Mouse (Mus musculus) brain, embryonic 18.5 days (tissue): ENCODE measurements around the gene Gm49337.

Source experiments
- DNase-seq: peaks from one replicate; pipeline ENCODE4 v3.0.0-alpha.2; 2012; ENCODE audit warnings: low read depth, low spot score

Gm49337 gene

GRCm38 (mm10) chr4:116329256-116329655 lies 156.1 kb downstream of the Gm49337 start:
- DNase-seq = no peak

- no peak for DNase-seq
These were observed 163.1 kb downstream of the Gm49337 start for GRCm38 (mm10) chr4:116336294-116336693.

- DNase-seq = peak; percentile 43
These were observed 168.9 kb downstream of the Gm49337 start for GRCm38 (mm10) chr4:116342119-116342518.
